Mouse (Mus musculus) G1E (cell line): ENCODE data around the gene Cdk6.

Source experiments
- CTCF ChIP-seq: IDR thresholded peaks from 2 replicates; pipeline ENCODE4 v1.5.1; 2012; ENCODE audit warnings: low read depth, low read length, inconsistent platforms, mixed read lengths
- GATA1 ChIP-seq: IDR thresholded peaks from 2 replicates; pipeline ENCODE4 v1.6.1; 2012; ENCODE audit warnings: borderline replicate concordance, low read length, inconsistent platforms, mixed read lengths
- POLR2AphosphoS5 ChIP-seq: IDR thresholded peaks from 2 replicates; pipeline ENCODE4 v1.6.1; 2012; ENCODE audit warnings: low read depth, low read length, inconsistent platforms; ENCODE audit not compliant: insufficient replicate concordance
- TAL1 ChIP-seq: conservative IDR thresholded peaks from 2 replicates; pipeline ENCODE4 v1.6.1; 2012; ENCODE audit warnings: low read depth, low read length, inconsistent platforms, mixed read lengths

GRCm38 (mm10) chr5:3395020-3395419 lies 53.7 kb downstream of the Cdk6 start:
- TF ChIP-seq CTCF, result no peak
- TF ChIP-seq GATA1, result no peak
- no peak for TF ChIP-seq TAL1
- TF ChIP-seq POLR2AphosphoS5, result no peak
